Mouse (Mus musculus): Measurements from ENCODE around the gene Man1c1. TPM values are rescaled to one million over a fixed set of nuclear protein-coding genes. Genes with fewer than 3 reads are reported as not detected.

The Man1c1 gene
- total and polyA plus RNA-seq, 3 experiments = 0.04 to 0.44 (median 0.20) TPM

DNA sequence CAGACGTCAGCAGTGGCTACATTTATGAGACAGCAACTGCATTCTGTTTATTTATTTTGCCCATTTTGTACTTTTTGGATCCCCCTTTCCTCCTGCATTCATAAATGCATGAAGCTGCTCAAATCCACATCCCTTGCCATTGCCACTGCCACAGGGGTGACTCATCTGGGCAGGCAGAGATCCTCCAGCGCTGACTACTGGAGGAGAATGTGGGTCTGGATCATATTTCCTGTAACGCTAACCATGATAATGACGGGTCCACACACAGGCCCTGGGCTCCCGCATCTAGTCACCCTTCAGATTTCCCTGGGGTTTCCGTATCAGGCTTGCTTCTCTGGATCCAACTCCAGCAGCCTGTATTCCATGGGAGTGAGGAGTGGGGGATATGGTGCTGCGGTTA is 64.8 kb downstream of the Man1c1 start:
- H3K79me2 ChIP-seq (replicated peaks; ENCODE audit: control insufficient read depth, extremely low read depth, insufficient read depth, poor library complexity, severe bottlenecking) = no peaks in the 10 kb centered on the region
- H3K27ac ChIP-seq (ENCODE audit: insufficient read depth, low read depth) = no peak overlapping the region
- no peaks in the 10 kb centered on the region for H3K27me3 ChIP-seq (replicated peaks)
- no peak for DNase-seq (ENCODE audit: extremely low read depth)
- H3K4me1 ChIP-seq (ENCODE audit: control insufficient read depth in 1 of 2, insufficient read depth in 2 of 2) = no peaks in the 10 kb centered on the region
- no peaks in the 10 kb centered on the region for H3K36me3 ChIP-seq (replicated peaks in 1 of 2; ENCODE audit: control insufficient read depth in 1 of 2, insufficient read depth in 1 of 2, low read length in 1 of 2)
- peaks cover 2% of the 10 kb centered on the region for H3K9me3 ChIP-seq (replicated peaks; ENCODE audit: low read length)
- in situ Hi-C loops (cut with MboI; ENCODE audit: low pct_ligation_motif_present, low pct_unique_long_range_greater_than_20kb, low sequenced_read_pairs) = no loop called here
- TF ChIP-seq RCOR1 (conservative IDR thresholded peaks at IDR 0.05; ENCODE audit: low read depth, low read length) (no peak), SMC3 (IDR thresholded peaks at IDR 0.05; ENCODE audit: low read depth, low read length) (no peak), HCFC1 (IDR thresholded peaks at IDR 0.05; ENCODE audit: low read depth, low read length) (no peak)
- dilution Hi-C loops (cut with MboI; ENCODE audit: extremely low pct_ligation_motif_present, extremely low pct_unique_long_range_greater_than_20kb, low sequenced_read_pairs) = no loop called here
- no peak overlapping the region for H3K4me2 ChIP-seq (ENCODE audit: insufficient read depth, low read depth, poor library complexity, severe bottlenecking)
- no peak overlapping the region for H3K4me3 ChIP-seq (replicated peaks in 1 of 3; ENCODE audit: low read depth in 2 of 3, low read length in 2 of 3, poor library complexity in 1 of 3)
- no peak overlapping the region for H3K9ac ChIP-seq (ENCODE audit: insufficient read depth, low read depth)

DNA sequence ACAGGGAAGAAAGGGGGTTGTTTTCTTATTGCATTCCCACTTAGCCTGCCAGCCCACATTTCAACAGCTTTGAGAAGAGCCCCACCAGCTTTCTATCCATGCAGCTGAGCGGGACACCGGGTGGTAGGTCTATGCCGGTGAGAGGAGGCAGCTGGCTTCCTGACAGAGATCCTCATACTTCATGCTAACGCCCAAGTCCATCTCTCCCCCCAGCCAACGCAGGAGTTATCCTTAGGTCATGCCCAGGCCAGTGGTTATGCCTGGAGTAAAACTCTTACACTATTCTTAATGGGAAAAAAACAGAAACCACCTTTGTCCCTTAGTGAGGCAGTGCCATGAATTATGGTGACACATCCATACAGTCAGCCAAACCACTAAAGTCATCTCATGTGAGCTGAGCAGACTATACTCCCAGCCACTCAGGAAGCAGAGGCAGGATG is 66.0 kb downstream of the Man1c1 start:
- H3K79me2 ChIP-seq (replicated peaks; ENCODE audit: control insufficient read depth, extremely low read depth, insufficient read depth, poor library complexity, severe bottlenecking) = no peaks in the 10 kb centered on the region
- TF ChIP-seq ZNF384 (IDR thresholded peaks at IDR 0.05; ENCODE audit: low read depth, low read length) (no peak), CHD1 (IDR thresholded peaks at IDR 0.05; ENCODE audit: low read depth, low read length) (no peak), SIN3A (IDR thresholded peaks at IDR 0.05; ENCODE audit: low read length) (no peak), MAX (IDR thresholded peaks at IDR 0.05; ENCODE audit: low read length) (no peak), IRF4 (IDR thresholded peaks at IDR 0.05; ENCODE audit: low read depth, low read length) (no peak), PAX5 (IDR thresholded peaks at IDR 0.05; ENCODE audit: low read length) (no peak), ZMIZ1 (IDR thresholded peaks at IDR 0.05; ENCODE audit: low read depth, low read length) (no peak), CHD2 (IDR thresholded peaks at IDR 0.05; ENCODE audit: low read length) (no peak), RAD21 (IDR thresholded peaks at IDR 0.05; ENCODE audit: low read depth, low read length) (no peak), KAT2A (IDR thresholded peaks at IDR 0.05; ENCODE audit: insufficient replicate concordance, low read length) (no peak), GABPA (IDR thresholded peaks at IDR 0.05; ENCODE audit: insufficient replicate concordance, low read depth, low read length) (no peak), POLR2A (IDR thresholded peaks at IDR 0.05; ENCODE audit: low read depth, low read length) (no peak), TBP (conservative IDR thresholded peaks at IDR 0.05; ENCODE audit: low read depth, low read length) (no peak), BHLHE40 (IDR thresholded peaks at IDR 0.05; ENCODE audit: low read depth, low read length) (no peak), MEF2A (IDR thresholded peaks at IDR 0.05; ENCODE audit: borderline replicate concordance, low read depth, low read length) (no peak), MAFK (IDR thresholded peaks at IDR 0.05; ENCODE audit: insufficient replicate concordance, low read length) (no peak), NRF1 (IDR thresholded peaks at IDR 0.05; ENCODE audit: low read depth, low read length) (no peak), POLR2AphosphoS2 (IDR thresholded peaks at IDR 0.05; ENCODE audit: low read depth, low read length) (no peak), MXI1 (IDR thresholded peaks at IDR 0.05; ENCODE audit: low read depth, low read length) (no peak)
- in situ Hi-C loops (cut with MboI; ENCODE audit: low pct_ligation_motif_present, low pct_unique_long_range_greater_than_20kb, low sequenced_read_pairs) = no loop called here
- DNase-seq (ENCODE audit: extremely low read depth) = no peak
- no peaks in the 10 kb centered on the region for H3K9me3 ChIP-seq (replicated peaks; ENCODE audit: low read length)
- H3K4me3 ChIP-seq (replicated peaks in 1 of 3; ENCODE audit: low read depth in 2 of 3, low read length in 2 of 3, poor library complexity in 1 of 3) = no peak overlapping the region
- no peaks in the 10 kb centered on the region for H3K4me1 ChIP-seq (ENCODE audit: control insufficient read depth in 1 of 2, insufficient read depth in 2 of 2)
- H3K27me3 ChIP-seq (replicated peaks) = no peaks in the 10 kb centered on the region
- no peak overlapping the region for H3K27ac ChIP-seq (ENCODE audit: insufficient read depth, low read depth)
- no peak overlapping the region for H3K4me2 ChIP-seq (ENCODE audit: insufficient read depth, low read depth, poor library complexity, severe bottlenecking)
- H3K9ac ChIP-seq (ENCODE audit: insufficient read depth, low read depth) = no peak overlapping the region
- no peaks in the 10 kb centered on the region for H3K36me3 ChIP-seq (replicated peaks in 1 of 2; ENCODE audit: control insufficient read depth in 1 of 2, insufficient read depth in 1 of 2, low read length in 1 of 2)
- dilution Hi-C loops (cut with MboI; ENCODE audit: extremely low pct_ligation_motif_present, extremely low pct_unique_long_range_greater_than_20kb, low sequenced_read_pairs) = no loop called here
